Comparison of ENCODE assay signal across 17 mouse cellular contexts in the genomic region with DNA sequence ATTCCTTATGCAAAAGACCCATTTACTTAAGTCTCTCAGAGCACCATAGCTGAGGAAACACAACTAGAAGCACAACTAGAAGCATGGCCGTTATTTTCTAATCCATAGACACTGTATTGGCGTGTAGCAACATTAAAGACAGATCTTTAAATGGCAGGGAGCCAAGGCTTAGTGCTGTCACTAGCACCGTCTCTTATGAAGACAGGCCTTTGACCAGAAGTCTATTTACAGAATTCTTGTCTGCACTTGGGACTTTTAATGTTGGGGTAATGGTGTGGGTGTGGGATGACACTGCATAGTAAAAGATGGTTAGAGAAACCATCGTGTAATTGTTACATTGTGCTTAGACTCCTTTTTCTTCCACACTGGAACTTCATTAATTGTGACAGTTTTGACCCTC.
"Had no signal": no experiment of that assay in that cellular context is flagged by ENCODE, and none has a peak within 500 bp of the region (broad histone marks: within the 10 kb centered on the region; RNA-seq: fewer than 3 reads in every experiment).

No protein-coding gene starts in this region.

- H3K9me3 ChIP-seq: lung, embryonic 15.5 days; midbrain, embryonic 13.5 days; midbrain, embryonic 15.5 days; neural tube, embryonic 12.5 days; stomach, embryonic 15.5 days had no signal

- DNase-seq: lung, postnatal 14 days; lung, postnatal 36 days; right cerebral cortex, postnatal 14 days; thymus, adult 2 months; thymus, postnatal 25 days; thymus, postnatal 4 days had no signal

- H3K27me3 ChIP-seq: lung, embryonic 15.5 days; megakaryocyte, embryonic 14.5 days; midbrain, embryonic 13.5 days; midbrain, embryonic 15.5 days; neural tube, embryonic 12.5 days; stomach, embryonic 15.5 days had no signal

- H3K9ac ChIP-seq: liver, embryonic 14.5 days; lung, embryonic 15.5 days; midbrain, embryonic 13.5 days; midbrain, embryonic 15.5 days; neural tube, embryonic 12.5 days; stomach, embryonic 15.5 days had no signal

- H3K27ac ChIP-seq: liver, embryonic 14.5 days; lung, embryonic 15.5 days; macrophage; midbrain, embryonic 13.5 days; midbrain, embryonic 15.5 days; neural tube, embryonic 12.5 days; stomach, embryonic 15.5 days; stomach, postnatal 0 days had no signal

- H3K4me3 ChIP-seq: lung, embryonic 15.5 days; megakaryocyte, embryonic 14.5 days; midbrain, embryonic 13.5 days; midbrain, embryonic 15.5 days; neural tube, embryonic 12.5 days; stomach, embryonic 15.5 days had no signal

- ATAC-seq: lung, postnatal 0 days; midbrain, embryonic 13.5 days; midbrain, embryonic 15.5 days had no signal

- H3K4me1 ChIP-seq: lung, embryonic 15.5 days; megakaryocyte, embryonic 14.5 days; midbrain, embryonic 13.5 days; midbrain, embryonic 15.5 days; neural tube, embryonic 12.5 days; stomach, embryonic 15.5 days had no signal

- H3K4me2 ChIP-seq: lung, embryonic 15.5 days; midbrain, embryonic 11.5 days; midbrain, embryonic 13.5 days; midbrain, embryonic 15.5 days; neural tube, embryonic 12.5 days; stomach, embryonic 15.5 days had no signal
